ENCODE assay signal across 38 mouse cellular contexts in the genomic region with DNA sequence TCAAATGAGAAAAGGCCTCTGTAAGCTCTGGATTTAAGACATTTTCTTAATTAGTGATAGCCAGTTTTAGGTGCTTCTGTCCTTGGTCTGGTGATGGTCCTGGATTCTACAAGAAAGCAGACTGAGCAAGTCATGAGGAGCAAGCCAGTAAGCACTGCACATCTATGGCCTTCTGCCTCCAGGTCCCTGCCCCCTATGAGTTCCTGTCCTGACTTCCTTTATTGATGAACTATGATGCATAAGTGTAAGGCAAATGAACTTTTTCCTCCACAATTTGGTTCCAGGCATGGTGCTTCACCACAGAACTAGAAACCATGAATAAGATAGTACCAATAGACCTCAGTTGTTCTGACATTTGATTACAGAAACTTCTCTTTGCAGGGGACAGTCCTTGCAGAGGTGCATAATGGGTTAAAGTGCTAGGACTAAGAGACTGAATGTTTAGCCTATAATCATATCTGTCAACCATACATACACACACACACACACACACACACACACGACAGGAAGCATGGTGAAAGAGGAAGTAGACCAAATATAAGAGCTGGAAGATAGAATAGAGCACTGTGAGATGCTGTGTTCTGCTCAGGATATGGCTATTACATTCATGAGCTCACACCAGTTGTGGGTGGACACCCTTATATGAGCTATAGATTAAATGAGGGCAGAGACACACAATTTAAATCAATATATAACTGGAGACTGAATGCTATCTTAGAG.
DNase-seq lines count a peak whose midpoint lies in the region; ATAC-seq and TF ChIP-seq lines count a peak whose summit lies in the region.
"Had no signal": no experiment of that assay in that cellular context is flagged by ENCODE, and none has a peak within 500 bp of the region (broad histone marks: within the 10 kb centered on the region; RNA-seq: fewer than 3 reads in every experiment).

No protein-coding gene starts in this region.

- TF ChIP-seq CTCF in spleen, adult 2 months (IDR thresholded peaks at IDR 0.05; ENCODE audit: extremely low read depth, insufficient read depth, insufficient read length, insufficient replicate concordance) = no peak

- no peak overlapping the region for H3K27ac ChIP-seq in spleen, adult 2 months (ENCODE audit: insufficient read depth, low read length)
- no peak overlapping the region for H3K27ac ChIP-seq in kidney, embryonic 14.5 days (ENCODE audit: low read depth, low read length)
- H3K27ac ChIP-seq: embryonic facial prominence, embryonic 10.5 days; embryonic facial prominence, embryonic 15.5 days; forebrain, embryonic 12.5 days; heart, embryonic 10.5 days; heart, embryonic 15.5 days; hindbrain, embryonic 15.5 days; kidney, embryonic 15.5 days; left cerebral cortex, adult 2 months; limb, embryonic 13.5 days; liver, embryonic 12.5 days; neural tube, embryonic 12.5 days; stomach, postnatal 0 days had no signal

- 17% methylated on average over 1 of the region's 1 CpGs for WGBS in spleen, adult 2 months
- WGBS in kidney, embryonic 14.5 days = 73% methylated on average over 1 of the region's 1 CpGs

- H3K36me3 ChIP-seq in spleen, adult 2 months (ENCODE audit: control insufficient read depth, insufficient read depth, low read length) = no peaks in the 10 kb centered on the region
- H3K36me3 ChIP-seq in kidney, embryonic 14.5 days (ENCODE audit: control insufficient read depth, insufficient read depth, low read length) = no peaks in the 10 kb centered on the region
- H3K36me3 ChIP-seq: embryonic facial prominence, embryonic 10.5 days; embryonic facial prominence, embryonic 15.5 days; forebrain, embryonic 12.5 days; heart, embryonic 10.5 days; heart, embryonic 15.5 days; hindbrain, embryonic 15.5 days; kidney, embryonic 15.5 days; limb, embryonic 13.5 days; liver, embryonic 12.5 days; neural tube, embryonic 12.5 days had no signal

- no peaks in the 10 kb centered on the region for H3K9me3 ChIP-seq in kidney, embryonic 14.5 days (ENCODE audit: control insufficient read depth, low read length)
- H3K9me3 ChIP-seq: embryonic facial prominence, embryonic 10.5 days; embryonic facial prominence, embryonic 15.5 days; forebrain, embryonic 12.5 days; heart, embryonic 10.5 days; heart, embryonic 15.5 days; hindbrain, embryonic 15.5 days; kidney, embryonic 15.5 days; limb, embryonic 13.5 days; liver, embryonic 12.5 days; neural tube, embryonic 12.5 days had no signal

- peak; percentile 69 for ATAC-seq in megakaryocyte, adult 5-6 weeks (ENCODE audit: poor library complexity, severe bottlenecking)
- ATAC-seq in kidney, embryonic 14.5 days (ENCODE audit: low FRiP score, low TSS enrichment) = no peak
- ATAC-seq: inflammation-experienced regulatory T-cells, adult 6 months; liver, embryonic 12.5 days; lung, postnatal 0 days; midbrain, embryonic 16.5 days; Patski had no signal

- peak; percentile 9 to 28 for DNase-seq in spleen, adult 2 months (ENCODE audit: low read depth in 1 of 2, low spot score in 2 of 2)
- no peak for DNase-seq in spleen, adult 18-20 months
- peak; percentile 5 for DNase-seq in MEL-GATA-1-ER (ENCODE audit: extremely low read depth, low read depth)
- DNase-seq in layer of hippocampus, postnatal 36 days = no peak
- DNase-seq in heart, postnatal 14 days = no peak
- DNase-seq: adrenal gland, postnatal 14 days; cerebellum, adult 2 months; cerebellum, postnatal 14 days; gastrocnemius, postnatal 14 days; heart, adult 11 months; heart, postnatal 36 days; kidney, adult 11 months; kidney, postnatal 25 days; lung, adult 18-20 months; right cerebral cortex, postnatal 4 days; thymus, adult 18-20 months; thymus, postnatal 25 days had no signal

- H3K4me1 ChIP-seq in spleen, adult 2 months (ENCODE audit: control insufficient read depth, insufficient read depth, insufficient read length) = no peaks in the 10 kb centered on the region
- H3K4me1 ChIP-seq in kidney, embryonic 14.5 days (ENCODE audit: control insufficient read depth, insufficient read depth, low read length) = no peaks in the 10 kb centered on the region
- H3K4me1 ChIP-seq: embryonic facial prominence, embryonic 10.5 days; embryonic facial prominence, embryonic 15.5 days; forebrain, embryonic 12.5 days; heart, embryonic 10.5 days; heart, embryonic 15.5 days; hindbrain, embryonic 15.5 days; kidney, embryonic 15.5 days; limb, embryonic 13.5 days; liver, embryonic 12.5 days; neural tube, embryonic 12.5 days had no signal

- H3K9ac ChIP-seq in kidney, embryonic 14.5 days (ENCODE audit: low read depth, low read length) = no peak overlapping the region
- H3K9ac ChIP-seq: embryonic facial prominence, embryonic 15.5 days; forebrain, embryonic 12.5 days; heart, embryonic 15.5 days; hindbrain, embryonic 15.5 days; kidney, embryonic 15.5 days; limb, embryonic 13.5 days; liver, embryonic 12.5 days; neural tube, embryonic 12.5 days had no signal

- H3K4me2 ChIP-seq in kidney, embryonic 14.5 days (replicated peaks; ENCODE audit: low read depth, low read length) = no peak overlapping the region
- H3K4me2 ChIP-seq: embryonic facial prominence, embryonic 15.5 days; forebrain, embryonic 12.5 days; heart, embryonic 15.5 days; hindbrain, embryonic 15.5 days; kidney, embryonic 15.5 days; limb, embryonic 13.5 days; liver, embryonic 12.5 days; midbrain, embryonic 11.5 days; neural tube, embryonic 12.5 days had no signal

- H3K27me3 ChIP-seq in spleen, adult 2 months (ENCODE audit: control insufficient read depth, insufficient read depth, low read length) = no peaks in the 10 kb centered on the region
- no peaks in the 10 kb centered on the region for H3K27me3 ChIP-seq in kidney, embryonic 14.5 days (ENCODE audit: control insufficient read depth, insufficient read depth, low read length)
- H3K27me3 ChIP-seq: CH12.LX; embryonic facial prominence, embryonic 15.5 days; forebrain, embryonic 12.5 days; heart, embryonic 15.5 days; hindbrain, embryonic 15.5 days; kidney, embryonic 15.5 days; limb, embryonic 13.5 days; liver, embryonic 12.5 days; neural tube, embryonic 12.5 days; Patski had no signal

- H3K4me3 ChIP-seq in spleen, adult 2 months (ENCODE audit: extremely low read depth, insufficient read depth, insufficient read length) = no peak overlapping the region
- H3K4me3 ChIP-seq in kidney, embryonic 14.5 days (ENCODE audit: low read length) = no peak overlapping the region
- H3K4me3 ChIP-seq: embryonic facial prominence, embryonic 10.5 days; embryonic facial prominence, embryonic 15.5 days; forebrain, embryonic 12.5 days; heart, embryonic 10.5 days; heart, embryonic 15.5 days; hindbrain, embryonic 15.5 days; kidney, embryonic 15.5 days; left cerebral cortex, adult 2 months; limb, embryonic 13.5 days; liver, embryonic 12.5 days; myocyte; neural tube, embryonic 12.5 days had no signal

- no peak for TF ChIP-seq POLR2A in spleen, adult 2 months (IDR thresholded peaks at IDR 0.05; ENCODE audit: low read depth, low read length)

- intact Hi-C loops in heart, postnatal 14 days (cut with DNase I) = no loop called here

Comparison
In these comparisons a context has a peak if more than half of its experiments do, and no peak if none do; other contexts are left out.
1. DNase-seq: peak in spleen, adult 2 months (2 of 2) and MEL-GATA-1-ER (single experiment); none in spleen, adult 18-20 months (0 of 2), layer of hippocampus, postnatal 36 days (0 of 2) and heart, postnatal 14 days (0 of 2).